Mouse (Mus musculus): ENCODE results near the gene Ptprm.

GRCm38 (mm10) chr17:66712456-66713205 lies 641.6 kb downstream of the Ptprm start:
- TF ChIP-seq CTCF (IDR thresholded peaks at IDR 0.05; ENCODE audit: borderline replicate concordance, control insufficient read depth, extremely low read depth, insufficient read depth, low read length, poor library complexity) (no peak), POLR2A (IDR thresholded peaks at IDR 0.05; ENCODE audit: control insufficient read depth, extremely low read depth, insufficient read depth, low read length, poor library complexity) (no peak)

Data from thymus, adult 2 months (tissue).